Comparison of ENCODE assay signal across 8 mouse cellular contexts in the genomic region with DNA sequence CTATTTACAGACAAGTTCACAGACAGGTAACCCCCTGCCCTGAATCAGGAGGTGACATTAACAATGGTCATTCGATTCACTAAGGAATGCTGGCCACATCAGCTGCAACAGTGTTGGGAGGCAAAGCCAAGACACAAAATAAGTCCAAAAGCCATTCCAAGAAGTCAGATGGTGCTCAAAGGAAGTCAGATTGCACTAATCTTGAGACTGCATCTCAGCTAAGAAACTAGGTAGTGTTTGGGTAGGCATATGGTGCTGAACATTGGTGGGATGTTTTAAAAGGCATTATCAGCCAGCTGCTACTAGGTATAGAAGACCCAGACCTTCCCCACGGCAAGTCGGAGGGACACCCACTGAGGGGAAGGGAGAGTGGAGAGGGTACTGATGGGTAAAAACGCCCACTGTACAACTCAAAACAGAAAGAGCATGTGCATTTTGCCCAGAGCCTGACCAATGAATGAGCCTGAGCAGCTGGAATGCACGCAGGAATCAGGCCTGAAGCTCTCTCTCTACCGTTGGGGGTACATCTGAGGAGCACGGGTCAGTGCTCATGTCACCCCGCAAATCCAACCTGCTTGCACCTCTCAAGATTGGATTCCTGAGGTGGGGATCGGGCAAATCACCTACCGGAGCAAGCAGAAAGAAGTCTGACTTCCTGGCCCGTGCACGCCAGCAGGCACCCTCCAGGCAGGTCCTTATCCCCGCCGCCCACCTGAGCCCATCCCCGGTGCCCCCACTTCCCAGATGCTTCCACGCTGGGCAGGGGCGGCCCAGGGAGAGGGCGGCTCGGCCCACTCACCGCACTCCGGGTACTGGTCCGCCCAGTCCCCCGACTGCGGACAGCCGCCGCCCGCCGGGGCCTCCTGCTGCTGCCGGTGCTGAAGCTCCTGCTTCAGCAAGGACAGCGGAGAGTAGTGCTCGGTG. TPM values are rescaled to one million over a fixed set of nuclear protein-coding genes. Genes with fewer than 3 reads are reported as not detected.
A peak's percentile ranks its signal among the peaks of the same experiment; 100 is the strongest.
DNase-seq lines count a peak whose midpoint lies in the region; ATAC-seq and TF ChIP-seq lines count a peak whose summit lies in the region.

No protein-coding gene starts in this region.

- H3K4me3 ChIP-seq in thymus, adult 2 months (ENCODE audit: control insufficient read depth, insufficient read depth, low read length): peak overlapping the region; percentile 56
- H3K4me3 ChIP-seq in forebrain, postnatal 0 days (ENCODE audit: low read depth, low read length): peak overlapping the region; percentile 87
- H3K4me3 ChIP-seq in lung, postnatal 0 days (ENCODE audit: low read depth, low read length): peak overlapping the region; percentile 79

- H3K9me3 ChIP-seq in forebrain, postnatal 0 days (ENCODE audit: low read length): no peaks in the 10 kb centered on the region
- H3K9me3 ChIP-seq in lung, postnatal 0 days (ENCODE audit: low read length): no peaks in the 10 kb centered on the region

- TF ChIP-seq CTCF in thymus, adult 2 months (IDR thresholded peaks at IDR 0.05; ENCODE audit: borderline replicate concordance, control insufficient read depth, extremely low read depth, insufficient read depth, low read length, poor library complexity): no peak
- no peak for TF ChIP-seq CTCF in forebrain, postnatal 0 days (IDR thresholded peaks at IDR 0.05; ENCODE audit: low read depth)
- TF ChIP-seq CTCF in lung, postnatal 0 days (IDR thresholded peaks at IDR 0.05): no peak

- peak overlapping the region; percentile 77 for H3K4me2 ChIP-seq in forebrain, postnatal 0 days (ENCODE audit: low read depth)
- H3K4me2 ChIP-seq in lung, postnatal 0 days (replicated peaks; ENCODE audit: low read depth, low read length): peak overlapping the region; percentile 93

- no peak for TF ChIP-seq POLR2A in thymus, adult 2 months (IDR thresholded peaks at IDR 0.05; ENCODE audit: control insufficient read depth, extremely low read depth, insufficient read depth, low read length, poor library complexity)

- 3% methylated on average over 31 of the region's 31 CpGs for WGBS in thymus, adult 2 months
- 3% methylated on average over 31 of the region's 31 CpGs for WGBS in forebrain, postnatal 0 days
- 5% methylated on average over 30 of the region's 31 CpGs for WGBS in lung, postnatal 0 days

- ATAC-seq in forebrain, postnatal 0 days: peak; percentile 36
- ATAC-seq in lung, postnatal 0 days: peak; percentile 37; the same call in 1 of the 2 replicates

- no peak for TF ChIP-seq EP300 in lung, postnatal 0 days (IDR thresholded peaks at IDR 0.05)

- peaks cover 17% of the 10 kb centered on the region for H3K4me1 ChIP-seq in thymus, adult 2 months (replicated peaks; ENCODE audit: control insufficient read depth, insufficient read depth, low read length)
- peaks cover 20% of the 10 kb centered on the region for H3K4me1 ChIP-seq in forebrain, postnatal 0 days (ENCODE audit: insufficient read depth)
- H3K4me1 ChIP-seq in lung, postnatal 0 days (ENCODE audit: insufficient read depth, low read depth, low read length): peaks cover 14% of the 10 kb centered on the region; the same call in 1 of the 2 replicates

- DNase-seq in gastrocnemius, adult 8-10 months (ENCODE audit: low spot score in 2 of 2): peak; percentile 15 to 19
- no peak for DNase-seq in gastrocnemius, postnatal 4 days (ENCODE audit: low spot score in 2 of 2)
- DNase-seq in thymus, adult 2 months: no peak
- no peak for DNase-seq in thymus, postnatal 10 days (ENCODE audit: low spot score in 2 of 2)
- DNase-seq in forebrain, postnatal 0 days: no peak
- peak; percentile 6 for DNase-seq in lung, postnatal 0 days (ENCODE audit: low spot score)
- DNase-seq in urinary bladder, postnatal 4 days (ENCODE audit: low spot score in 2 of 2): no peak
- DNase-seq in cerebellum, adult 11 months: no peak

- H3K27ac ChIP-seq in thymus, adult 2 months (ENCODE audit: control insufficient read depth, insufficient read depth, low read length): no peak overlapping the region
- peak overlapping the region; percentile 57 for H3K27ac ChIP-seq in forebrain, postnatal 0 days (ENCODE audit: low read depth, low read length)
- H3K27ac ChIP-seq in lung, postnatal 0 days (ENCODE audit: low read length): 0 out of 2 replicates have a peak overlapping the region, but pooled peaks have one; percentile 32

- no peaks in the 10 kb centered on the region for H3K27me3 ChIP-seq in thymus, adult 2 months (ENCODE audit: control insufficient read depth, insufficient read depth, low read length)
- H3K27me3 ChIP-seq in forebrain, postnatal 0 days (ENCODE audit: insufficient read depth, low read length): no peaks in the 10 kb centered on the region
- H3K27me3 ChIP-seq in lung, postnatal 0 days (replicated peaks; ENCODE audit: insufficient read depth, low read length): no peaks in the 10 kb centered on the region

- no peaks in the 10 kb centered on the region; the same call in 1 of the 2 replicates for H3K36me3 ChIP-seq in thymus, adult 2 months (ENCODE audit: control insufficient read depth, insufficient read depth, low read length)
- H3K36me3 ChIP-seq in forebrain, postnatal 0 days (ENCODE audit: insufficient read depth): peaks cover 6% of the 10 kb centered on the region
- H3K36me3 ChIP-seq in lung, postnatal 0 days (ENCODE audit: insufficient read depth, low read length): no peaks in the 10 kb centered on the region

- peak overlapping the region; percentile 79 for H3K9ac ChIP-seq in forebrain, postnatal 0 days
- H3K9ac ChIP-seq in lung, postnatal 0 days (replicated peaks; ENCODE audit: low read depth): peak overlapping the region; percentile 62

RNA-seq across cellular contexts. Expression of a gene that starts 0.6 kb away (rescaled TPM):
- total RNA-seq in gastrocnemius, adult 8-10 months (2022): 10 to 100 TPM; 14.1 to 20.5 (median 18.3) TPM
- 10 to 100 TPM; 28.2 to 33.1 TPM for total RNA-seq in gastrocnemius, postnatal 4 days (2021)
- polyA plus RNA-seq in thymus, adult 2 months (2012; rRNA removed): 49.8 and 53.2 TPM in 2 replicates
- 64.2 and 79.2 TPM in 2 replicates for total RNA-seq in forebrain, postnatal 0 days (2014; rRNA removed)
- polyA plus RNA-seq in forebrain, postnatal 0 days (2015; fragmentation: Nextera tagmentation; extraction: Ambion mirVana): 50.1 and 56.1 TPM in 2 replicates
- 24.0 and 30.7 TPM in 2 replicates for polyA plus RNA-seq in lung, postnatal 0 days (2015; fragmentation: Nextera tagmentation; extraction: Ambion mirVana)

RNA-seq across cellular contexts. Expression of a gene that starts 0.7 kb away (rescaled TPM):
- 1 to 10 TPM; 1.5 to 4.5 (median 3.5) TPM for total RNA-seq in gastrocnemius, adult 8-10 months (2022)
- total RNA-seq in gastrocnemius, postnatal 4 days (2021): 1 to 10 TPM; 6.6 to 7.1 TPM
- 53.5 and 56.7 TPM in 2 replicates for polyA plus RNA-seq in thymus, adult 2 months (2012; rRNA removed)
- total RNA-seq in forebrain, postnatal 0 days (2014; rRNA removed): 9.5 and 17.6 TPM in 2 replicates
- 25.6 and 31.4 TPM in 2 replicates for polyA plus RNA-seq in forebrain, postnatal 0 days (2015; fragmentation: Nextera tagmentation; extraction: Ambion mirVana)
- 14.6 and 15.0 TPM in 2 replicates for polyA plus RNA-seq in lung, postnatal 0 days (2015; fragmentation: Nextera tagmentation; extraction: Ambion mirVana)

RNA-seq across cellular contexts. Expression of a gene that starts 30.4 kb away (rescaled TPM):
- under 1 TPM in 3 of 4 experiments, not detected in 1; 0.31 to 0.51 (median 0.36) TPM for total RNA-seq in gastrocnemius, adult 8-10 months (2022)
- total RNA-seq in gastrocnemius, postnatal 4 days (2021): under 1 TPM; 0.86 to 0.96 TPM
- polyA plus RNA-seq in thymus, adult 2 months (2012; rRNA removed): 14.2 and 15.5 TPM in 2 replicates
- total RNA-seq in forebrain, postnatal 0 days (2014; rRNA removed): 0.23 and 0.29 TPM in 2 replicates
- 0.15 and 0.28 TPM in 2 replicates for polyA plus RNA-seq in forebrain, postnatal 0 days (2015; fragmentation: Nextera tagmentation; extraction: Ambion mirVana)
- 3.0 and 3.9 TPM in 2 replicates for polyA plus RNA-seq in lung, postnatal 0 days (2015; fragmentation: Nextera tagmentation; extraction: Ambion mirVana)

RNA-seq across cellular contexts. Expression of a gene that starts 58.0 kb away (rescaled TPM):
- total RNA-seq in gastrocnemius, adult 8-10 months (2022): 10 to 100 TPM in 2 of 4 experiments, 1 to 10 TPM in 2; 8.0 to 13.0 (median 10.7) TPM
- total RNA-seq in gastrocnemius, postnatal 4 days (2021): 10 to 100 TPM; 49.3 to 51.7 TPM
- polyA plus RNA-seq in thymus, adult 2 months (2012; rRNA removed): 17.3 and 18.1 TPM in 2 replicates
- total RNA-seq in forebrain, postnatal 0 days (2014; rRNA removed): 68.2 and 79.7 TPM in 2 replicates
- 35.7 and 37.8 TPM in 2 replicates for polyA plus RNA-seq in forebrain, postnatal 0 days (2015; fragmentation: Nextera tagmentation; extraction: Ambion mirVana)
- 25.2 and 26.0 TPM in 2 replicates for polyA plus RNA-seq in lung, postnatal 0 days (2015; fragmentation: Nextera tagmentation; extraction: Ambion mirVana)

Comparison
In these comparisons a context has a peak if more than half of its experiments do, and no peak if none do; other contexts are left out.
1. DNase-seq: peak in gastrocnemius, adult 8-10 months (2 of 2) and lung, postnatal 0 days (single experiment); none in gastrocnemius, postnatal 4 days (0 of 2), thymus, adult 2 months (single experiment), thymus, postnatal 10 days (0 of 2), forebrain, postnatal 0 days (single experiment), urinary bladder, postnatal 4 days (0 of 2) and cerebellum, adult 11 months (single experiment).
2. Peak in every context shown above with its lines, with median percentiles within 50 percentile points of each other: H3K4me3 ChIP-seq.